Mouse (Mus musculus): Measurements from ENCODE around the gene Olfr31. TPM values are rescaled to one million over a fixed set of nuclear protein-coding genes. Genes with fewer than 3 reads are reported as not detected.

Gene Olfr31
- polyA plus RNA-seq (2012) = not detected in 2 replicates

DNA sequence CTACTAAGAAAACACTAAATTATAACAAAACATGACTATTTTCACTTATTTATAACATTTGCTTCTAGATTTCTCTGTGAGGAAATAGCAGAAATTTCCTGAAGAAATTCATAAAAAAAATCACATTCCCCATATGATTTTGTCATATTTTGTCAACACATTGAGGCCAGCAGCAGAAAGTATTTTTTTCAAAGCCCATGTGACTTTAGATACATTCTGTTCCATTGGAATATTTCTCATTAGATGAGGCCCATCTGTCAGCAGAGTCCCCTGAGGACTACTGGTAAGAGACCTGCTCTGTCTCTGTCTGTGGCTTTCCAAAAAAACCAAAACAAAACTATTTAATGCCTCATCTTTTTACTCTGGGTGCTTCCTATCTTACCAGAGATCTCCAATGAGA, at the start of gene Olfr31:
TSS of gene Olfr31 (plus strand) at position 301 of the 400 bp plus-strand sequence.
- no peak for TF ChIP-seq GATA1 (IDR thresholded peaks at IDR 0.05; ENCODE audit: low read length)

DNA sequence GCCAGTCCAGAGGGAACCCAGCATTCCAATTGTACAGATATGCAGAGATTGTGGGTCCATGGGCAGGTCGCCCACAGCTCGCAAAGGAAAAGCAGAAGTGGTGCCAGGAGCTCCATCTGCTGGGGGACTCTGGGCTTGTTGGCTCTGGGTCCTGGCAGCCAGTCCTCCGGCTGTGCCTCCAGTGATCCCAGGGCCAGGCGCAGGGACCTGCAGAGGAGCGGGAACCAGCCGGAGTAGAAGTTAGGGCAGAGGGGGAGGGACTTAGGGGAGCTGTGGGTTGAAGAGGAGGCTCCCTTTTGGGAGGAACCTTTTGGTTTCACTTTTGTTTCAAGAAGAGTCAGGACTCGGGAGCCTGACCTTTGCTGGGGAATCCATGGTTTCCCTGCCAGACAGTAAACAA, 28.2 kb upstream of the Olfr31 start:
- no peak for TF ChIP-seq GATA1 (IDR thresholded peaks at IDR 0.05; ENCODE audit: low read length)

DNA sequence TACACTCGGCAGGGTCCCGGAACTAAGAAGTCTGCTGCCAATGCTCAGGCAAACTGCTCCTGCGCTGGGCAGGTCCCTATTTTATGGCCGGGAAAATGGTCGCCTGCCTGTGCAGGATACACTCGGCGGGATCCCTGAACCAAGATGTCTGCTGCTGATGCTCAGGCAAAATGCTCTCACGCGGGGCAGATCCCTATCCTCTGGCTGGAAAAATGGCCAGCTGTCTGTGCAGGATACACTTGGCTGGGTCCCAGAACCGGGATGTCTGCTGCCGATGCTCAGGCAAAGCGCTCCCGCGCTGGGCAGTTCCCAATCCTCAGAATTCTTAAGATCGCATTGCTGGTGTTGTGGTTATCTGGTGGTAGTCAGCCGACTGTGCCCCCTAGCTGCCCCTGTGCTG, 13.7 kb upstream of the Olfr31 start:
- TF ChIP-seq GATA1 (IDR thresholded peaks at IDR 0.05; ENCODE audit: low read length) = no peak

DNA sequence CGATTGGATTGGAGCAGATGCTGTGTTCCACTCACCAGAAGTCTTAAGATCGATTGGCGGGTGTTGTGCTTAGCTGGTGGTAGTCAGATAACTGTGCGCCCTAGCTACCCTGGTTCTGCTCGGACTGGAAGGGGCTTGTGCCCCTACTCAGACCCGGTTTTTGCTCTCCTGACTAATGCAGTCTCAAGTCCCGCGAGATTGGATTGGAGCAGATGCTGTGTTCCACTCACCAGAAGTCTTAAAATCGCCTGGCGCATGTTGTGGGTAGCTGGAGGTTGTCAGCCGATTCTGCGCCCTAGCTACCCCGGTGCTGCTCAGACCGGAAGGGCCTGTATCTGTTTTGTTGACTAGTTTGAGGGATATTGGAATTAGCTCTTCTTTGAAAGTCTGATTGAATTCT, 13.2 kb upstream of the Olfr31 start:
- TF ChIP-seq GATA1 (IDR thresholded peaks at IDR 0.05; ENCODE audit: low read length) = no peak

DNA sequence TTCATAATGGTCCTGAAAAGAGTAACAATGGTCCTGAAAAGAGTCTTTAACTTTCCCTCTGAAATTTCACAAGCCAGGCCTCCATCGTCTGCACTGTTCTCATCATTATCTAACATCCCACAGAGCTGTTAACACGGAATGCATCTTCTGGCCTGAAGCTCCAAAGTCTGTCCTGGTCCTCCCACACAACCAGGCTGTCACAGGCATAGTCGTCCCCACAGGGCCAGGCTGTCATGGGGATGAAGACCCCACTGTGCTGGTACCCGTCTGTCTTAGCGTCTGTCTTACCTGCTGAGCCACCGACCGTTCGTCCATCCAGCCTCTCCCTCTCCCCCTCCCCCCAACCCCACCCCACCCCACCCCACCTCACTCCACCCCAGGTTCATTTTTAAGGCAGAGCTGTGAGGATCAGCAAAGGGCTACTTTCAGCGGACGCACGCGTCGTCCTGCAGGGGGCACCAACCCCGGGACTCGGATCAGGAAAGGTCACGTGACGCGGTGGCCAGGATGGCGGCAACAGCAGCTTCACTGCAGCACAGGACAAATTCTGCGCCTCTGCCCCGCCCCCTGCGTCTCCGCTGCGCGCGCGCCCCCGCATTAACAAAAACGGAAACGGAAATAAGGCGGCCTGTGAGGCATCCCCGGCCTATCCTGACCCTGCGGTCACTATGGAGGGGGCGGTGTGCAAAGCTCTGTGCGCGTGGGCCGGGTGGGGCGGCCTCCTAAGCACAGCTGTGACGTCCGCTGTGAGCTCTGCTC, 22.7 kb downstream of the Olfr31 start:
- no peak for TF ChIP-seq GATA1 (IDR thresholded peaks at IDR 0.05; ENCODE audit: low read length)

DNA sequence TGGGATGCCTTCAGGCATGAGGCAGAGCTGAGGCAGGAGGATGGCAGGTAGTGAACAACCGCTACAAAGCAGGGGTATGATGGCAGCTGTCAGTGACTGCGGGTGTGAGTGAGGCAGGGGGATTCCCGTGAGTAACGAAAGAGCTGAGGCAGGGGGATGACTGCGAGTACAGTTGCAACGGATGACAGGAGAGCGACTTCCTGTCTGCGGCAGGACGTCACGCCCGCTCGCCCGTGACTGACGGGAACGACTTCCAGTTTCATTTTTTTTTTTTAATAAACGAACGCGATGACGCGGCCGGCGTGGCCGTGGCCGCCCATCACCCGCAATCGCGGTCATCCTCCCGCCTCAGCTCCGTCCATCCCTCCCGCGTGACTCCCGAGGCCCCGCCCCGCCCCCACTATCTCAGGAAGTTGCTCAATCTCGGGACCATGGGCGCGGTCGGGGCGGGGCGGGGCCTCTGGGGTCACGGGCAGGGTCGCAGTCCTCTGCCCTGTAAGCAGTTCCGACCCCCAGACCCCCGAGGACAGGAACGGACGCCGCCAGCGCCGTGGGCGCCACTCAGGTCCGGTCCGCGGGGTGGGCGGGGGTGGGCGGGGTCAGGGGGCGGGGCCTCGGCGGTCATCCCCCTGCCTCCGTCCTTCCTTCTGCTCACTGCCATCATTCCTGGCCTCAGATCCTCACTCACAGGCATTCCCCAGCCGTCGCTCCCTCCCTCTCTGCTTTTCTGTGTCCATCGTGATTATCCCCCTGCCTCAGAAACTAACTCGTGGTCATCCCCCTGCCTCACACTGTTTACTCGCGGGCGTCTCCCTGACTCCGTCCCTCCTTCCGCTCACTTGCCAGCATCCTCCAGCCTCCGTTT, 23.6 kb downstream of the Olfr31 start, which contains the start of gene Il3ra:
TSS of gene Il3ra (plus strand) at position 328 of the 865 bp plus-strand sequence.
- TF ChIP-seq GATA1 (IDR thresholded peaks at IDR 0.05; ENCODE audit: low read length) = no peak

DNA sequence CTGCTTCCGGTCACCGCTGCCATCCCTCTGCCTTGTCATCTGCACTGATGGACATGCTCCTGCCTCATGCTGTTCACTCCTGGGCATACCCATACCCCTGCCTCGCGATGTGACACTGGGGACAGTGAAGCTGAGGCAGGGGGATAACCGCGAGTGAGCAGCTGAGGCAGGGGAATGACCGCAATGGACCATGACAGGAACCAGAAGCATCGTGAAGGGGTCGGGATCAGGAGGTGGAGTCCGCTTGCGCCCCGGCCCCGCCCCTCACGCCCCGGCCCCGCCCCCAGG, 24.1 kb downstream of the Olfr31 start:
- no peak for TF ChIP-seq GATA1 (IDR thresholded peaks at IDR 0.05; ENCODE audit: low read length)

DNA sequence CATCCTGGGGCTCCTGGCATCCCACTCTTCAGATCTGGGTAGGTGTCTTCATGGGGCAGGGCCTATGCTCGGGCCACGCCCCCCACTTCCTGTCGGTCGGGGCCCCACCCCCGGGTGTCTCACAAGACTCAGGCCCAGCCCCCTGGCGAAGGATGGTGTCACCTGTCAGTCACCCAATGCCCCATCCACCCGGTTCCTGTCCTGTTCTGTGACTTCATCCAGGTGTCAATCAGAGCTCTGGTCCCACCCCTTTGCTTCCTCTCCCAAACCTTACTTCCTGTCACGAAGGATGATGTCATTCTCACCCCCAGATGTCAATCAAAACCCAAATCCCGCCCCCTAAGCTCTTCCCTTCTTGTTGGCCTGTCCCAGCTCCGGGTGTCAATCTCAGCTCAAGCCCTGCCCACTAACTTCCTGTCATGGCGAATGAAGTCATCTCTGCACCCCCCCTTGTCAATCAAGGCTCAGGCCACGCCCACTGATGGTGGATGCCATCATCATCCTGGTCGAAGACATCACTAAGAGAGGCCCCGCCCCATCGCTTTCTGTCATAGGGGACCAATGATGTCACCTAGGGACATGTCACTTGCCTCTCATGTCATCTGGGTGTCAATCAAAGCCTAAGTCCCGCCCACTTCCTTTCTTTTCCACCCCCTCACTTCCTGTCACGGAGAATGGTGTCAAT, 24.7 kb downstream of the Olfr31 start:
- TF ChIP-seq GATA1 (IDR thresholded peaks at IDR 0.05; ENCODE audit: low read length) = no peak

DNA sequence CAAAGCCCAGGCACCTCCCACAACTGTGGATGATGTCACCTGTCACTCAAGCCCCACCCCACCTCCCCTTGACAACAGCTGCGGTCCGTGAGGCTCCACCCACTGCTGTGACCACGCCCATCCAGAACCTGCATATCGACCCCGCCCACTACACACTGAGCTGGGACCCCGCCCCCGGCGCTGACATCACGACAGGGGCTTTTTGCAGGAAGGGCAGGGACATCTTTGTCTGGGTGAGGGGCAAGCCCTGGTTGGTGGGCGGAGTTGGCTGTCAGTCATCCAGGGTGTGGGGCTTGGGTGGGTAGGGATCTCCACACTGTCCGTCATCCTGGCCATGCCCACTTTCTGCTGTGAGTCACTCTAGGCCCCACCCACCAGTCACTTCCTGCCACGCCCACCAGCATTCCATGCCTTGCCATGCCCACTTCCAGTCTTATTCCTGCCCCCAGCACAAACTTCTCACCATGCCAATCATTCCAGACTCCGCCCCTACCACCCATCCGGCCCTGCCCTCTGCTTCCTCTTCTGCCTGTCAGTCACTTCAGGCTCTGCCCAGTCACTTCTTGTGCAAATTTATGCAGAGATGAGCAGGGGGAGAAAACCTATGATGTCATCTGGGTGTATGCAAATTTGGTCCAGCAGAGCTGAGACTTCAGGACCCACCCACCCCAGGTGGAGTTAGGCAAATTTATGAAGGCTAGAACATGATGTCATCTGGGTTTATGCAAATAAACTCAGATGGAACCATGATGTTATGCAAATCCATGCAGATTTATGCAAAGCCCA, 25.4 kb downstream of the Olfr31 start:
- TF ChIP-seq GATA1 (IDR thresholded peaks at IDR 0.05; ENCODE audit: low read length) = no peak

DNA sequence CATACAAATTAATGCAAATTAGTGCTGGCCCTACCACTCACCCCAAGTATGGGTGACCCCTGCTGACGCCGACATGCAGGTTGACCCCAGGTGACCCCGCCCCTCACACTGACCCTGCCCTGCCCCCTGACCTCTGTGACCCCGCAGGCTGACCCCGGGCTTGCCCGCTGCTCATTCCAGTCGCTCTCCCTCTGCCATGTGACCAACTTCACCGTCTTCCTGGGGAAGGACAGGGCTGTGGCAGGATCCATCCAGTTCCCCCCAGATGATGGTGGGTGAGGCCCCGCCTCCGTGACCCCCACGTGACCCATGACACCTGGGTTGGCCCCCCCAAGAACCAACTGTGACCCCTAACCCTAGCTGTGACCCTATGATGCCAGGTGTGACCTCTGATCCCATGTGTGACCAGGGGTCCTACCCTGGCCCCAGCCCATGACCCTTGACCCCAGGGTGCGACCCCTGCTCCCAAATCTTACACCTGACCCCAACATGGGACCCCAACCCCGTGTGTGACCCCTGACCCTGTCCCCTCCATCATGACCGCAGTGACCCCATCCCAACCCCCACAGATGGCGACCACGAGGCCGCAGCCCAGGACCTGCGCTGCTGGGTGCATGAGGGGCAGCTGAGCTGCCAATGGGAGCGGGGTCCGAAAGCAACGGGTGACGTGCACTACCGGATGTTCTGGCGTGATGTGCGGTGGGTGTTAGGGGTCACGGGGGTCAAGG, 26.2 kb downstream of the Olfr31 start:
- no peak for TF ChIP-seq GATA1 (IDR thresholded peaks at IDR 0.05; ENCODE audit: low read length)

DNA sequence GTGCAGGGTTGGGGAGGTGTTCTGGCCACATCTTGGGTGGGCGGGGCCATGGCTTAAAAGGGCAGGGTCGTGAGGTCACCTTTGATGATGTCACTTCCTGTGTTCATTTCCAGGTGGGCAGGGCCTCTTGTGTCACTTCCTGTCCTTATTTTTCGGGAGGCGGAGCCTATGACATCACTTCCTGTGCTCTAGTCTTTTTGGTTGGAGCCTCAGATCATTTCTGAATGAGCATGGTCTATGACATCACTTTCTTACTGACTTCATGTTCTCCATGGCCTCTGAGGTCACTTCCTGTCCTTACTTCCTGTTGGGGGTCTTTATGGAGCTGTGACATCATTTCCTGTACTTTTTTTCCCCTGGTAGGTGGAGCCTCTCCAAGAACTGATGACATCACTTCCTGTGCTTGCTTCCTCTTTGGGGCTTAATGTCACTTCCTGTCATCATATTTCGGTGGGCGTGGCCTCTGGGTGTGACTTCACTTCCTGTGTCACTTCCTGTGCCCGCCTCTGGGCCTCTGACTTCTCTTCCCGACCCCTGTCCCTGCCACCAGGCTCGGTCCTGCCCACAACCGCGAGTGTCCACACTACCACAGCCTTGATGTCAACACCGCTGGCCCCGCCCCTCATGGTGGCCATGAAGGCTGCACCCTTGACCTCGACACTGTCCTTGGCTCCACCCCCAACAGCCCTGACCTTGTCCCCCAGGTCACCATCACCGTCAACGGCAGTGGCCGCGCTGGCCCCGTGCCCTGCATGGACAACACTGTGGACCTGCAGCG, 27.0 kb downstream of the Olfr31 start:
- no peak for TF ChIP-seq GATA1 (IDR thresholded peaks at IDR 0.05; ENCODE audit: low read length)

DNA sequence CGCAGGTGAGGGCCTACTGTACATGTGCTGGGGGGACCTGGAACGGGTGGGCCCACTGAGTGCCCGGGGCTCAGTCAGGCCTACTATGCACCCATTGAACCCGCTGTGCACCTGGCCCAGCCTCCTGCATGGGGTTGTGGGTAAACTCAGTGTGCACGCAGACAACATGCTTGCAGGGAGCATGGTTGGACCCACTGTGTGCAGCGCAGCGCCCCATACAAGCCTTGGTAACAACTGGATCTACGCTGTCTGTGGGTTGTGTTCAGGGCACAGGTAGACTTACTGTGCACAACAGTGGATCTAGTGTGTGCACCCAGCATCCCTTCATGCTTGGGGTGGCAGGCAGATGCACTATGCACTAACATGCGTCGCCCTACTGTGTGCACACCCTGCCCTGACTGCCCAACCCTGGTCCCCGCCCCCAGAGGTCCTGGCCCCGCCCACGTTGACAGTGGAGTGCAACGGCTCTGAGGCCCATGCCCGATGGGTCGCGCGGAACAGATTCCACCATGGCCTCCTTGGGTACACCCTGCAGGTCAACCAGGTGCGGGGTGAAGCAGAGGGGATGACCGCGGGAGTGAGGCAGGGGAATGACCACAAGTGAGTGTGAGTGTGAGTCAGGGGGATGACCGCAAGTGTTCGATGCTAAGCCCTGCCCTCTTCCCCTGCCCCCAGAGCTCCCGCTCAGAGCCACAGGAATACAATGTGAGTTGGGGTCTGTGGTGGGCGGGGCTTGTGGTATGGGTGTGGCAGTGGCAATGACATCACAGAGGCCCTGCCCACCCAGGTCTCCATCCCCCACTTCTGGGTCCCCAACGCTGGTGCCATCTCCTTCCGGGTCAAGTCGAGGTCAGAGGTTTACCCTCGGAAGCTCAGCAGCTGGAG, 27.9 kb downstream of the Olfr31 start:
- no peak for TF ChIP-seq GATA1 (IDR thresholded peaks at IDR 0.05; ENCODE audit: low read length)

DNA sequence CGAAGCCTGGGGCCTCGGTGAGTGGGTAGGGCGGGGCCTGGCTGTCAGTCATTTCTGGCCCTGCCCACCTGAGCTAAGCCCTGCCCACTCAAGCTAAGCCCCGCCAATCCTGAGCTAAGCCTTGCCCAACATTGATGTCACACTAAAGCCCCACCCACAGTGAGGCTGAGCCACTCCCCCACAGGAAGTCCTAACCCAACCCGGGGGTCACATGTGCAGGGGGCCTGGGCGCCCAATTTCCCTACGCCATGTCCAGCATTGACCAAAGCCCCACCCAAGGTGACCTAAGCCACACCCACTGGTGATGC, 28.5 kb downstream of the Olfr31 start:
- no peak for TF ChIP-seq GATA1 (IDR thresholded peaks at IDR 0.05; ENCODE audit: low read length)

All from G1E-ER4 (cell line).